Mouse (Mus musculus) neural tube, embryonic 13.5 days (tissue): ENCODE results near the gene Scn1a. TPM values are rescaled to one million over a fixed set of nuclear protein-coding genes. Genes with fewer than 3 reads are reported as not detected.

Experiments used
- ATAC-seq: fragments of 200-750 bp; cut with Nextera tagmentation; 2 replicates; pipeline ENCODE4 v1.8.0; 2017; ENCODE audit warnings: low read depth, mild to moderate bottlenecking, moderate TSS enrichment, moderate library complexity
- H3K27ac ChIP-seq: fragments of 300-500 bp; sonication (generic); replicated peaks from 2 replicates; pipeline ENCODE4 v1.5.1; 2015; ENCODE audit warnings: moderate library complexity, mild to moderate bottlenecking, inconsistent platforms
- H3K27me3 ChIP-seq: fragments of 300-500 bp; sonication (generic); 2 replicates; pipeline ENCODE4 v1.6.1; 2015; ENCODE audit warnings: mild to moderate bottlenecking, inconsistent platforms
- H3K36me3 ChIP-seq: fragments of 300-500 bp; sonication (generic); 2 replicates; pipeline ENCODE4 v1.6.1; 2015; ENCODE audit warnings: mild to moderate bottlenecking, inconsistent platforms
- H3K4me1 ChIP-seq: fragments of 300-500 bp; sonication (generic); replicated peaks from 2 replicates; pipeline ENCODE4 v1.6.1; 2015; ENCODE audit warnings: inconsistent platforms
- H3K4me2 ChIP-seq: fragments of 300-500 bp; sonication (generic); 2 replicates; pipeline ENCODE4 v1.6.1; 2015; ENCODE audit warnings: inconsistent platforms, mild to moderate bottlenecking, moderate library complexity
- H3K4me3 ChIP-seq: fragments of 300-500 bp; sonication (generic); 2 replicates; pipeline ENCODE4 v1.5.1; 2015; ENCODE audit warnings: mild to moderate bottlenecking, inconsistent platforms
- H3K9ac ChIP-seq: fragments of 300-500 bp; sonication (generic); 2 replicates; pipeline ENCODE4 v1.6.1; 2015; ENCODE audit warnings: moderate library complexity, mild to moderate bottlenecking, inconsistent platforms
- H3K9me3 ChIP-seq: fragments of 300-500 bp; sonication (generic); 2 replicates; pipeline ENCODE4 v1.6.1; 2016; ENCODE audit warnings: inconsistent platforms
- WGBS: fragments of 180-500 bp; shearing (Covaris S2); methylation state at CpG from one replicate; pipeline ENCODE4 v1.1.7; 2015; 5-methylcytosine and 5-hydroxymethylcytosine counted together
- polyA plus RNA-seq: library from polyadenylated mRNA; unstranded; fragments of >200 nt; fragmentation: Nextera tagmentation; extraction: Ambion mirVana; gene quantifications from 2 replicates; pipeline ENCODE4 v1.2.1, GENCODE M21; 2015

Gene Scn1a
- 13.1 and 14.9 TPM in 2 replicates for polyA plus RNA-seq

DNA sequence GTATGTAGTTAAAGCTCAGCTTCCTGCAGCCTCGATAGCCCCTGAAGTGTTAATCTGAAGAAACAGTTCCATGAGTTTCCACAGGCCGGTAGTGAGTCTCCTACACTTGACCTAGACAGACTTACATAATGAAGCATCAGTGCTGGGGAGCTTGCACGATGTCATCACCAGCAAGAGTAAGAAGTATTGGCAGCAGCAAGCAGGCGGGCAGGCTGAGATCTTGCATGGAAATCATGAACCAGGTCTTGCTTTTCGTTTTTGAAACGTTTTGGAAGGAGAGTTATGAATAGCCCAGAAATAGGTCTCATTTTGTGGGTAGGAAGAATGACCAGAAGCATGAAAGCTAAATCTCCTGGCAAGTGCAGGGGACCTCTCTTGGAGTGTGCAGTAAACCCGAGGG lies at the start of gene Scn1a:
TSS of gene Scn1a (minus strand) at position 130 of the 400 bp plus-strand sequence.
- H3K9ac ChIP-seq, result peak within 1 kb of the TSS; percentile 65
- H3K4me1 ChIP-seq, result peaks cover 14% of the 10 kb centered on the region
- 6% methylated on average over 7 of the region's 7 CpGs for WGBS
- H3K4me3 ChIP-seq, result peak within 1 kb of the TSS; percentile 41
- no peaks in the 10 kb centered on the region for H3K9me3 ChIP-seq
- H3K4me2 ChIP-seq, result peak within 1 kb of the TSS; percentile 71
- 0 out of 2 replicates have a peak, but pooled peaks have one; percentile 38 for ATAC-seq
- H3K36me3 ChIP-seq, result no peaks in the 10 kb centered on the region
- H3K27me3 ChIP-seq, result no peaks in the 10 kb centered on the region
- H3K27ac ChIP-seq, result peak within 1 kb of the TSS; percentile 34; the same call in 1 of the 2 replicates

DNA sequence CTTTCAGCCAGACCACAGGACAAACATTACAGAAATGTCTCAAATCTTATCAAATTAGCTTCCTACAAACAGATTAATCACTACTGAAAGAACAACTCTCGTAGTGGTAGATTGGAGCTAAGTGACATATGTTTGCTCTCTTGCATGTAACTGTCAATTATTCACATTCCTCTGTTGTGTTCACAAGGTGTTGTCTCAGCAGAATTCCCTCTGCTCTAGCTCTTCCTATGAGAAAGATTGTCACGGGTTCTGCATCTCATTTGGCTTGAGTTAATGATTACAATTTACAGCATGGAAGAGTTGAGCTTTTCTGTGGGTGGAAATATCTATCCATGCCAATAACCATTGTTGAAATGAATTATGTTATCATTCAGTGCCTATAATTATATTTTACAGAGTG lies 37.8 kb upstream of the Scn1a start:
- H3K36me3 ChIP-seq, result no peaks in the 10 kb centered on the region
- no peak for ATAC-seq
- 0 out of 2 replicates have a peak, but pooled peaks cover 4% of the 10 kb centered on the region for H3K4me1 ChIP-seq
- no peaks in the 10 kb centered on the region for H3K27me3 ChIP-seq
- no peak overlapping the region for H3K27ac ChIP-seq
- H3K9ac ChIP-seq, result no peak overlapping the region
- 68% methylated on average over 2 of the region's 2 CpGs for WGBS
- H3K9me3 ChIP-seq, result no peaks in the 10 kb centered on the region
- no peak overlapping the region for H3K4me3 ChIP-seq
- no peak overlapping the region for H3K4me2 ChIP-seq

DNA sequence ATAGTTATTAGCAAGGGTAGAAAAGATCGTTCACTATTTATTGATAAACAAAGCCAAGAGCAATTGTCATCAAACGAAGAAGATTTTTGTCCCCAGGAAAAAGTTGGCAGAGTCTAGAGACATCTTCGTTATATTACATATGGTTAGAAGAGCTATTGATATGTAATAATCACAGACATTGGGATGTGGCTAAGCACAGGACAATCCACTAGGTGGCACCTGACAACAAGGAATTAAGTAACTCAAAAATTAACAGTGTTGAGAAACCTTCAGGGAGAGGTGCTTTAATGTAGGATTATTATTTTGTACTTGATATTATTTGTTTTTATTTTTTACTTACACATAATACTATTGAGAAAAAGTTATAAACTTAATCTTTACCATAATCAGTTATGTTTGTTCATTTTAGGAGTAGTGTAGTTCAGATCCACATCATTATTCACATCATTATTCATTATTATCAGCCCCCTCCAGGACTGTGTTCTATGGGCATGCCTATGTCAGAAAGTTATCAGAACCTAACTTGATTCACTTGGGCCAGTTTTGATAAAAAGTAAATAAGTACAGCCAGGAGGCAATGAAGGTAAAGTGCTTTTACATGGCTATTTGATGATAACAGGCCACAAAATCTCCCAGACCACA lies 32.7 kb upstream of the Scn1a start:
- H3K9ac ChIP-seq, result no peak overlapping the region
- H3K9me3 ChIP-seq, result no peaks in the 10 kb centered on the region
- no peak overlapping the region for H3K27ac ChIP-seq
- no peaks in the 10 kb centered on the region for H3K36me3 ChIP-seq
- no peak for ATAC-seq
- H3K4me3 ChIP-seq, result no peak overlapping the region
- no peaks in the 10 kb centered on the region for H3K4me1 ChIP-seq
- 57% methylated on average over 3 of the region's 3 CpGs for WGBS
- no peaks in the 10 kb centered on the region for H3K27me3 ChIP-seq
- no peak overlapping the region for H3K4me2 ChIP-seq

DNA sequence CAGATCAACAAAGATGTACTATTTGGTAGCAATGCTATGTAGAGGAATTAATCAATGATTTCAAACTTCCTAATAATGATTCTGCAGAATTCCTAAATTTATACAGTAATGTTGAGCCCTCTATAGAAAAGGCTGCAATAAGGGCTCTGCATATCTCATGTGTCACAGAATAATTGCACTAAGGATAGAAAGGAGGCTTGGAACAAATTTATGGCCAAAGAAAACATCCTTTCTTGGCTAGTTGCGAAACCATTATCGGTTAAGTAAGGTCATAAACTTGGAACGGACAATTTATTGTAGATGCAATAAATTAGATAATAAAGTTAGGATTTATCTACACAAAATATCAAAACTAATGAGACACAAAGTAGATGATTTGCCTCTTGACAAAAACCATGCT lies 24.8 kb upstream of the Scn1a start:
- Histone ChIP-seq H3K4me1 (no peaks in the 10 kb centered on the region), H3K4me2 (no peak overlapping the region), H3K9me3 (no peaks in the 10 kb centered on the region), H3K9ac (no peak overlapping the region), H3K4me3 (no peak overlapping the region), H3K27ac (no peak overlapping the region), H3K36me3 (no peaks in the 10 kb centered on the region), H3K27me3 (no peaks in the 10 kb centered on the region)
- no peak for ATAC-seq
- 80% methylated on average over 3 of the region's 3 CpGs for WGBS

DNA sequence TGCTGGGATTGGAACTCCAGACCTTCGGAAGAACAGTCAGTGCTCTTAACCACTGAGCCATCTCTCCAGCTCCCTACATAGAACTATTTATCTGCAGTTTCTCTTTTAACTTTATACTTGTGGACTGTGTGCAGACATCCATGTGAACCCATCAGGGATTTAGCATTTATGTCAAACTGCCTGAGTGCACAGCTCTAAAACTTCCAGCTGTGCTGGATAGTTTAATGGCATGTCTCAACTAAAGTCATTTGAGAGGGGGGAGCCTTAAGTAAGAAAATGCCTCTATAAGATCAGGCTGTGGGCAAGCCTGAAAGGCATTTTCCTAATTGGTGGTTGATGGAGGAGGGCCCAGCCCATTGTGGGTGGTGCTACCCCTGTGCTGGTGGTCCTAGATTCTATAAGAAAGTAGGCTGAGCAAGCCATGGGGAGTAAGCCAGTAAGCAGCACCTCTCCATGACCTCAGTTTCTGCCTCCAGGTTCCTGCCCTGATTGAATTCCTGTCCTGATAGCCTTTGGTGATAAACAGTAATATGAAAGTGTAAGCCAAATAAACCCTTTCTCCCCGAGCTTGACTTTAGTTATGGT lies 24.3 kb upstream of the Scn1a start:
- H3K9ac ChIP-seq, result no peak overlapping the region
- H3K4me1 ChIP-seq, result no peaks in the 10 kb centered on the region
- H3K27ac ChIP-seq, result no peak overlapping the region
- H3K4me2 ChIP-seq, result no peak overlapping the region
- 87% methylated on average over 2 of the region's 2 CpGs for WGBS
- ATAC-seq, result no peak
- H3K9me3 ChIP-seq, result no peaks in the 10 kb centered on the region
- no peak overlapping the region for H3K4me3 ChIP-seq
- no peaks in the 10 kb centered on the region for H3K36me3 ChIP-seq
- no peaks in the 10 kb centered on the region for H3K27me3 ChIP-seq

DNA sequence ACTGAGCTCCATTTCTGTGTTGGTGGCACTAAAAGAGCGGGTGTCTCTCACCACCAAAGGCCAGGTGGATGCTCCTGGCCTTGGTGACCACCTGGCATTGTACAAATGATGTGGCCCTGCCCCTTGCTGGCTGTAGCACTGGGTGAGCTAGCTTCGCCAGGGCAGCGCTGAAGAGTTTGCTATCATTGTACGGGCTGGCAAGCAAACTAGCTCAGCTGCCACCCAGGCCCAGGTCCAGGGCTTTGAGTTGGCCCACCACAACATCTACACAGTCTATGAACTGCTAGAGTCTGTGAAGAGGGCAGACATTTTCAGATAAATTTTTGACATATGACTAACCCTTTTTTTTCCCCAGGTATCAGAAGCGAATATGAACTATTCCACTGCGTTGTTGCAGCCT lies 23.3 kb upstream of the Scn1a start:
- H3K27ac ChIP-seq, result no peak overlapping the region
- 92% methylated on average over 6 of the region's 6 CpGs for WGBS
- no peak overlapping the region for H3K4me3 ChIP-seq
- H3K9ac ChIP-seq, result no peak overlapping the region
- H3K9me3 ChIP-seq, result no peaks in the 10 kb centered on the region
- ATAC-seq, result no peak
- no peaks in the 10 kb centered on the region for H3K36me3 ChIP-seq
- H3K27me3 ChIP-seq, result no peaks in the 10 kb centered on the region
- no peaks in the 10 kb centered on the region for H3K4me1 ChIP-seq
- no peak overlapping the region for H3K4me2 ChIP-seq

DNA sequence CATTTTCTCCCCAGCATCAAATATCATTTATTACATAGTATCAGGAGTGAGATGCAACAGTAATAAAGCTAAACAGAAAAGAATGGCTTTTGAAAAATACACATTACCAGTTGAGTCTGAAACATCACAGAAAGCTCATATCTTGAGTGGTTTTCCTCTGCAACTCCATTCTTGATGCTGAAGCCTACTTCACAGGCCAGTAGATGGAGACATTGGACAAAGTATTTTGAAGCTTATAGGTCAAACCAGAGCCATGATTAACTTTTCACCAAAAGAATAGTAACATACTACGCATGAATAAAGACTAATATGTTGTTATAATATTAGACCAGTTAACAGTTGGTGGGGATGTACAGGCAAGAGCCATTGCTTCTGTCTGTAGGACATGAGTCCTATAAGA lies 21.8 kb upstream of the Scn1a start:
- Histone ChIP-seq H3K36me3 (no peaks in the 10 kb centered on the region), H3K9me3 (no peaks in the 10 kb centered on the region), H3K27ac (no peak overlapping the region), H3K4me2 (no peak overlapping the region), H3K4me3 (no peak overlapping the region), H3K4me1 (no peaks in the 10 kb centered on the region), H3K9ac (no peak overlapping the region), H3K27me3 (no peaks in the 10 kb centered on the region)
- WGBS, result 96% methylated on average over 1 of the region's 1 CpGs
- no peak for ATAC-seq

DNA sequence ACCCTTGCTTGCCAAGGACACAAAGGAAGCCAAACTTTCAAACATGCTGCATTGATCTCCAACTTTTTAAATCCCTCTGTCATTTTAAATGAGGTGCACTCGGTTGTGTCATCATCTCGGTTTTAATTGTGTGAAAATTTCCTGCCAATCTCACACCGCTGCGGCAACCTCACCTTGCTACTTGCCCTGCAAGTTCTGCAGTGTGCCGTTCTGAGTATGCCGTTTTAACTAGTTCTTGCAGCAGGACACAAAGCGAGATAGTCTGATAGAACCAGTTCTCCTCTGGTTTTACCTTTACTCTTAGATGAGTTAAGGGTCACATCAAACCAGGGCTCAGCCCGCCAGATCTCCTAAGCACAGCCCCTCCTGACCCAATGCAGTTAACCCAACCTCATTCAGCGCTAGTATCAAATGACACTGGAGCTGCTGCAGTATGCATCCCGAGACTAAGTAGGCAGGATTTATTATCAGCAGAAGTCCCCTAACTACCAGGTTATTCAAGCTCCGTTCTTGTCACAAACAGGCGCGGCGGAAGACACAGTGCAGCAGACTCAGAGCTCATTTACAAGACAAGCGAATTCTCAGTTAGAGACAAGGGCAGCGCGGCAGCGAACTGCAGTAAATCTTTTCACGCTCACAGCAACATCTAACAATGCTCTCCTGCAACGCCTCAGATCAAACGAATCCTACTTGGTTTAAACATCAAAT lies 722 bp downstream of the Scn1a start:
- WGBS, result 4% methylated on average over 21 of the region's 21 CpGs
- peak; percentile 84 for ATAC-seq
- H3K9ac ChIP-seq, result peak overlapping the region; percentile 65
- H3K36me3 ChIP-seq, result no peaks in the 10 kb centered on the region
- H3K27me3 ChIP-seq, result no peaks in the 10 kb centered on the region
- peak overlapping the region; percentile 41 for H3K4me3 ChIP-seq
- no peaks in the 10 kb centered on the region for H3K9me3 ChIP-seq
- peak overlapping the region; percentile 34; the same call in 1 of the 2 replicates for H3K27ac ChIP-seq
- peaks cover 14% of the 10 kb centered on the region for H3K4me1 ChIP-seq
- H3K4me2 ChIP-seq, result peak overlapping the region; percentile 71

DNA sequence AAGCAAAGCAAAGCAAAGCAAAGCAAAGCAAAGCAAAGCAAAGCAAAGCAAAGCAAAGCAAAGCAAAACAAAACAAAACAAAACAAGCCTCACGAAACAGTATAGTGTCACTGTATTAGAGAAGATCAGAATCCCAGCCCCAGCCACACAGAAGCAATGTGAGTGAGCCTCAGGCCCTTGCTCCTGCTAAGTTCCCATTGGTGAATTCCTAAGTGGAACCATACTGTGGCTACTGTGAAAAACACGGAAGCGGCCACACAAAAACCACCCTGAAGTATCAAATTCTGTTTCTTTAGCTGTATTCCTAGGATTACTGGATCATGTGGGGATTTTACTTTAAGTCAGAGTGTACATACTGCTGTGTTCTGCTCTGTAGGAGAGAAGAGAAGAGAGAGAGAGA lies 4.4 kb downstream of the Scn1a start:
- no peak overlapping the region for H3K4me2 ChIP-seq
- H3K27me3 ChIP-seq, result no peaks in the 10 kb centered on the region
- H3K4me1 ChIP-seq, result peaks cover 14% of the 10 kb centered on the region
- no peak overlapping the region for H3K27ac ChIP-seq
- no peak overlapping the region for H3K4me3 ChIP-seq
- 65% methylated on average over 3 of the region's 3 CpGs for WGBS
- H3K9ac ChIP-seq, result no peak overlapping the region
- no peaks in the 10 kb centered on the region for H3K9me3 ChIP-seq
- no peak for ATAC-seq
- H3K36me3 ChIP-seq, result no peaks in the 10 kb centered on the region

DNA sequence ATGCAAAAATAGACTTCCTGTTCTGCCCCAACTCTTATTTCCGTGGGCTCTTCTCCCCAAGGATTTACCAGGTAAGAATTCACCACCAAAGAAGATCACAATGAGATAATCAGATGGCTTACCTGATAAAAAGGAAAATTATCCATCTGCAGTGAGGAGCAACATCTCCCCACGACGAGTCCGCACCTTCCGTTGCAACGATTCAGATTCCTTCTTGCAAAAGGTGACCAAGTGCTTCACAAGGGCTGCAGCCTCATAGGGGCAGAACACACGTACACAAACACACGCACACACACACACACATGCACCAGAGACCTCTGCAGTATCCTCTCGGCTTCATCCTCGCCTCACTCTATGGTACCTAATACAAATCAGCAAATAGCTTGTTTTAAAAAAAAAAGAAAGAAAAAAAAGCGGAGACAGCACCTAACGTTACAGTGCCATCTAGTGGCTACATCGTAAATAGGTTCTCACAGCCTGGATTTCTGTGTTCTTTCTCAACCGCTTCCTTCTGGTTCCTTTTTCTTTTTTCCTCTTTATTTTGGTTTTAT lies 30.8 kb downstream of the Scn1a start:
- no peaks in the 10 kb centered on the region for H3K9me3 ChIP-seq
- peak; percentile 85 for ATAC-seq
- WGBS, result under 1% methylated on average over 14 of the region's 14 CpGs
- no peaks in the 10 kb centered on the region for H3K27me3 ChIP-seq
- peak overlapping the region; percentile 57 for H3K4me3 ChIP-seq
- H3K27ac ChIP-seq, result peak overlapping the region; percentile 57
- peak overlapping the region; percentile 76 for H3K9ac ChIP-seq
- no peaks in the 10 kb centered on the region for H3K36me3 ChIP-seq
- H3K4me2 ChIP-seq, result peak overlapping the region; percentile 66
- peaks cover 25% of the 10 kb centered on the region for H3K4me1 ChIP-seq

DNA sequence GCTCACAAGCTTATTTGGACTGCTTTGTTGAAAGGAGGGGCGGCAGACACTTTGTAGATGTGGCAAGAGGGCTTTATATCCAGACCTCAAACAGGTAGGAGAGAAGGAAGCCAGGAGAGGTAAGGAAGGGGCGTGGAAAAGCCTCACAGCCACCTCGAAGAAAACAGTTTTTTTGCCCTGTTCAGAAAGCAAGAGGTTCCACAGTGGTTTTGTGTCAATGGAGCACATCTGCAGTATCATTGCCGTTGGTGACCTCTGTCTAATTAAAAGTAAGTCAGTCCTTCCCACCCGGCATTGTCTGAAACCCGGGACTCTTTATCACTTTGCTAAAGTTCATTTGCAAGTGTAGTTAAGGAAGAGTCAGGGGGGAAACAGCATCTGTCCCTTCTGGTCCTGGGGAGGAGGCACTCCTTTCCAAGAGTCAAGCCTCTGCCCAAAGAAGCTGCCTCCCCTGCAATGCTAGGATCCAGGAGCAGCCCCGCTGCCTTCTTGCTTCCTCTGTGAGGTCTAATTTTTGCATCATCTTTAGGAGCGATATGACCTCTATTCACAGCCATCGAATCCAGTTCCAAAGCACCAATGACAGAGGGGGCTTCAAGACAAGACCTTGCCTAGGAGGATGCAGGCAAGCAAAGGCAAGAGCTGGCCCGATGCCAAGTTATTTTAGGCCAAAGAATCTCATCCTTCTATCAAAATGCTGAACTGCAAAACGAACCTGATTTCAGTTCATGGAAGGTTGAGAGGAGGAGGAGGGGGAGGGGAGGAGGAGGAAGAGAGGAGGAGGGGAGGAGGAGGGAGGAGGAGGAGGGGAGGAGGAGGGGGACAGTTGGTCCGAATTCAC lies 31.5 kb downstream of the Scn1a start:
- WGBS, result 9% methylated on average over 12 of the region's 12 CpGs
- Histone ChIP-seq H3K9me3 (no peaks in the 10 kb centered on the region), H3K36me3 (no peaks in the 10 kb centered on the region), H3K4me2 (peak overlapping the region; percentile 66), H3K4me3 (peak overlapping the region; percentile 57), H3K27me3 (no peaks in the 10 kb centered on the region), H3K4me1 (peaks cover 32% of the 10 kb centered on the region), H3K27ac (peak overlapping the region; percentile 61), H3K9ac (peak overlapping the region; percentile 76)
- peak; percentile 68 for ATAC-seq
